Mouse (Mus musculus): ENCODE measurements around the gene Gm21760. TPM values are rescaled to one million over a fixed set of nuclear protein-coding genes. Genes with fewer than 3 reads are reported as not detected.
"Not testable (repeated sequence)": the region's sequence is repeated elsewhere in the genome, so short reads cannot be mapped to it uniquely, and the experiment has no call there.

The Gm21760 gene
- total RNA-seq (2021), result not detected
- long read RNA-seq, experiment 1, result 0 reads
- long read RNA-seq, experiment 2, result 0 reads

DNA sequence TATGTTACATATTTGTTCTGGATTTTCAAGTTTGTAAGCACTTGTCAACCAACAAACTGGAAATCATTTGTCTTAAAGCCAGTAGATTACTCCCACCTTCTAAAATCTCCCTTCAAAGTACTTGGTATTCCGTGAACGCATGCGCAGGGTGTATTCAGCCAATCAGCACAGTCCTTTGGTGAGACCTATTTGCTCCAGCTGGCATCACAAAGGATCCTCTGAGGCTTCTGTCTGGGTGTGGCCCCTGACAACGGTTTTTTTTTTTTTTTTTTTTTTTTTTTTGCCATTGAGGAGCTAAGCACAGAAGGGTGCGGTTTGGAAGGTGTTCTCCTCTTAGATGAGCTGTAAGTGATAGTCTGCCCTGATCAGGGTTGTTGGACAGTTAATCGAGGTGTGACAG lies at the start of gene Gm21760:
TSS of gene Gm21760 (plus strand) at position 301 of the 400 bp plus-strand sequence.
- not testable (repeated sequence) for DNase-seq

Data from heart, adult 18-20 months (tissue).